Mouse (Mus musculus) urinary bladder, postnatal 4 days (tissue): Measurements from ENCODE around the gene Sec14l4.

Experiments used
- DNase-seq, 2 experiments: peaks; one replicate each; pipeline ENCODE4 v3.0.0; 2021 to 2022; ENCODE audit warnings: low spot score in 2 of 2

The Sec14l4 gene

GRCm38 (mm10) chr11:4078267-4078933 lies 47.1 kb downstream of the Sec14l4 start:
- no peak for DNase-seq

GRCm38 (mm10) chr11:4080219-4080618 lies 49.0 kb downstream of the Sec14l4 start:
- DNase-seq: no peak

- DNase-seq: no peak
Observed at GRCm38 (mm10) chr11:4083316-4084078, 52.2 kb downstream of the Sec14l4 start.

- no peak for DNase-seq
Observed at GRCm38 (mm10) chr11:4086246-4086645, 55.0 kb downstream of the Sec14l4 start.

- no peak for DNase-seq
Observed at GRCm38 (mm10) chr11:4087267-4087666, 56.0 kb downstream of the Sec14l4 start.

GRCm38 (mm10) chr11:4093459-4094377 lies 62.5 kb downstream of the Sec14l4 start:
- no peak for DNase-seq

GRCm38 (mm10) chr11:4094378-4095170 lies 63.3 kb downstream of the Sec14l4 start:
- no peak for DNase-seq

GRCm38 (mm10) chr11:4095171-4096053 lies 64.2 kb downstream of the Sec14l4 start, which contains the start of gene Mtfp1:
Mtfp1 (minus strand) TSS chr11:4095445.
- DNase-seq: peak in 1 of 2 experiments; percentile 32

GRCm38 (mm10) chr11:4096054-4096984 lies 65.1 kb downstream of the Sec14l4 start:
- peak; percentile 97 to 98 for DNase-seq

GRCm38 (mm10) chr11:4097091-4097621 lies 65.9 kb downstream of the Sec14l4 start:
- DNase-seq: no peak
